Mouse (Mus musculus): ENCODE data around the gene Cfi.

GRCm38 (mm10) chr3:129896591-129896990 is 60.9 kb downstream of the Cfi start:
- TF ChIP-seq CTCF (IDR thresholded peaks at IDR 0.05; ENCODE audit: borderline replicate concordance, extremely low read depth, insufficient read depth, insufficient read length) (no peak), POLR2A (IDR thresholded peaks at IDR 0.05; ENCODE audit: borderline replicate concordance, extremely low read depth, insufficient read depth, insufficient read length, poor library complexity, severe bottlenecking) (no peak)
